Mouse (Mus musculus) cerebellum, adult (tissue): ENCODE measurements around the gene Dkk1.
"Not testable (repeated sequence)": the region's sequence is repeated elsewhere in the genome, so short reads cannot be mapped to it uniquely, and the experiment has no call there.

ENCODE experiments used
- ATAC-seq: cut with Nextera tagmentation; 2 replicates; pipeline ENCODE4 v1.9.2; 2017; ENCODE audit warnings: mild to moderate bottlenecking, moderate library complexity, mixed read lengths; ENCODE audit not compliant: insufficient number of reproducible peaks, low FRiP score, low TSS enrichment

Gene Dkk1

GRCm38 (mm10) chr19:30549044-30549853 lies at the start of gene Dkk1:
Gene Dkk1 (minus strand): TSS chr19:30549665.
- ATAC-seq = no peak

GRCm38 (mm10) chr19:30586366-30586765 lies 36.9 kb upstream of the Dkk1 start:
- ATAC-seq = no peak

GRCm38 (mm10) chr19:30564516-30564915 lies 15.1 kb upstream of the Dkk1 start:
- no peak for ATAC-seq

- no peak for ATAC-seq
Observed at GRCm38 (mm10) chr19:30563876-30564275, 14.4 kb upstream of the Dkk1 start.

GRCm38 (mm10) chr19:30558024-30558423 lies 8.6 kb upstream of the Dkk1 start:
- no peak for ATAC-seq

GRCm38 (mm10) chr19:30554467-30554881 lies 5.0 kb upstream of the Dkk1 start:
- peak; percentile 26; the same call in 1 of the 2 replicates for ATAC-seq

GRCm38 (mm10) chr19:30553740-30554139 lies 4.3 kb upstream of the Dkk1 start:
- no peak for ATAC-seq

- ATAC-seq = no peak
Observed at GRCm38 (mm10) chr19:30552260-30552659, 2.8 kb upstream of the Dkk1 start.

GRCm38 (mm10) chr19:30549854-30550647 lies 586 bp upstream of the Dkk1 start:
- ATAC-seq = no peak

- no peak for ATAC-seq
Observed at GRCm38 (mm10) chr19:30548411-30549043, 938 bp downstream of the Dkk1 start.

GRCm38 (mm10) chr19:30539365-30539941 lies 10.0 kb downstream of the Dkk1 start:
- ATAC-seq = not testable (repeated sequence)

- no peak for ATAC-seq
Observed at GRCm38 (mm10) chr19:30516771-30517170, 32.7 kb downstream of the Dkk1 start.

GRCm38 (mm10) chr19:30510481-30510880 lies 39.0 kb downstream of the Dkk1 start:
- no peak for ATAC-seq

GRCm38 (mm10) chr19:30505497-30505896 lies 44.0 kb downstream of the Dkk1 start:
- no peak for ATAC-seq
